Mouse (Mus musculus): ENCODE results near the gene Olfr1412. TPM values are rescaled to one million over a fixed set of nuclear protein-coding genes. Genes with fewer than 3 reads are reported as not detected.

Gene Olfr1412
- polyA plus RNA-seq, 1 experiment = not detected

DNA sequence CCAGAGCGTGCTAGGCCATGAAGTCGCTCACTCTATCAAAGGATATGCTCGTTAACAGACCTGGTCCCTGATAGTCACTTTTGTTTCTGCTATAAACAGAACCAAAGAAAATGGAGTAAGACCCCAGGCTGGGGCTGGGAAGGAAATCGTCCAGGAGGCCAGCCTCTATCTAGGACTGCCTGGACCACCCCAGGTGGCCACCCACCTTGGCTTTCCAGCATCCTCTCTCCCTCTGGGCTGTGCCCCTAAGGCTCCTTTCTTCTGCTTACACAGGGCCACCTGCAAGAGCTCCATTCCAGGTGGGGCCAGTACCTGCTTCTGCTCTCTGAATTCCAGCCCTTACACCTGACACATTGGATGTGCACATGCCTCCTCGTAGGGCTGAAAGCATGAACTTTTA, 46.6 kb downstream of the Olfr1412 start:
- H3K4me1 ChIP-seq (ENCODE audit: control insufficient read depth, insufficient read depth, low read length) = no peaks in the 10 kb centered on the region
- TF ChIP-seq CTCF (IDR thresholded peaks at IDR 0.05; ENCODE audit: borderline replicate concordance, insufficient read depth, low read depth, low read length) = no peak
- no peak for TF ChIP-seq POLR2A (IDR thresholded peaks at IDR 0.05; ENCODE audit: borderline replicate concordance, insufficient read depth, low read length)
- H3K27me3 ChIP-seq (ENCODE audit: control insufficient read depth, insufficient read depth, low read length) = no peaks in the 10 kb centered on the region
- DNase-seq = no peak
- WGBS = 73% methylated on average over 5 of the region's 5 CpGs
- H3K27ac ChIP-seq (ENCODE audit: insufficient read depth, low read length) = no peak overlapping the region
- H3K4me3 ChIP-seq (replicated peaks; ENCODE audit: insufficient read depth, low read depth, low read length) = no peak overlapping the region

DNA sequence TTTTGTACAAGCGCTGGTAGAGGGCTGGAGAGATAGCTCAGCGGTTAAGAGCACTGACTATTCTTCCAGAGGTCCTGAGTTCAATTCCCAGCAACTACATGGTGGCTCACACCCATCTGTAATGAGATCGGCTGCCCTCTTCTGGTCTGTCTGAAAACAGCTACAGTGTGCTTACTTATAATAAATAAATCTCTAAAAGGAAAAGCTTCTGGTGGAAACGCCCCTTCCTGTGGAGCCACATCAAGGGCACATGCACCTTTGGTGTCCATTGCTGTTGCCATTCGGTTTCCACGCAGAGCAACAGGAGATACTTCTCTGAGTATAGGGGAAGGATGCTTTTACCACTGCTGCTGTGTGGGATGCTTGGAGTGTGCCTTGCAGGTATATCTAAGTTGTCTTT, 47.4 kb downstream of the Olfr1412 start:
- no peak for DNase-seq
- Histone ChIP-seq H3K4me1 (ENCODE audit: control insufficient read depth, insufficient read depth, low read length) (peaks cover 2% of the 10 kb centered on the region; the same call in 1 of the 2 replicates), H3K27ac (ENCODE audit: insufficient read depth, low read length) (no peak overlapping the region), H3K27me3 (ENCODE audit: control insufficient read depth, insufficient read depth, low read length) (no peaks in the 10 kb centered on the region), H3K4me3 (replicated peaks; ENCODE audit: insufficient read depth, low read depth, low read length) (no peak overlapping the region)
- WGBS = 67% methylated on average over 6 of the region's 6 CpGs
- TF ChIP-seq CTCF (IDR thresholded peaks at IDR 0.05; ENCODE audit: borderline replicate concordance, insufficient read depth, low read depth, low read length) (no peak), POLR2A (IDR thresholded peaks at IDR 0.05; ENCODE audit: borderline replicate concordance, insufficient read depth, low read length) (no peak)

DNA sequence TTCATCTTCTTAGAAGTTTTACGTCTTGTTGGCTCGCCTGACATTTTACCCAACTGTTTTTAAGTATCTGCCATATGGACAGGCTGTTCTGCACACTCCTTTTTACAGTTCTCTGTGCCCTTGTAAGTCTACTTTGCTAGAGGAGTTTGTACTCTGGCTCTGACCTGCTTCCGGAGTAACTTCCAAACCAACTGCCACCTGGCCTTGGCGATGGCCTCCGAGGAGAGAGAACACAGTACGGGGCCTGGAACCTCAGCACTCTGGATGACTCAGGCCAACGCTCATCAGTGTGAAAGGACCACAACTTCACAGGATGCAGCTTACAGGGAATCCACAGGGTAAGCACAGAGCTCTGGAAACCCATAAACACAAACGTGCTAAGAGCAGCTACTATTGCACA, 48.1 kb downstream of the Olfr1412 start:
- peaks cover 2% of the 10 kb centered on the region; the same call in 1 of the 2 replicates for H3K4me1 ChIP-seq (ENCODE audit: control insufficient read depth, insufficient read depth, low read length)
- no peak for TF ChIP-seq POLR2A (IDR thresholded peaks at IDR 0.05; ENCODE audit: borderline replicate concordance, insufficient read depth, low read length)
- no peak for TF ChIP-seq CTCF (IDR thresholded peaks at IDR 0.05; ENCODE audit: borderline replicate concordance, insufficient read depth, low read depth, low read length)
- no peak for DNase-seq
- H3K4me3 ChIP-seq (replicated peaks; ENCODE audit: insufficient read depth, low read depth, low read length) = no peak overlapping the region
- WGBS = 68% methylated on average over 8 of the region's 8 CpGs
- no peak overlapping the region for H3K27ac ChIP-seq (ENCODE audit: insufficient read depth, low read length)
- H3K27me3 ChIP-seq (ENCODE audit: control insufficient read depth, insufficient read depth, low read length) = no peaks in the 10 kb centered on the region

DNA sequence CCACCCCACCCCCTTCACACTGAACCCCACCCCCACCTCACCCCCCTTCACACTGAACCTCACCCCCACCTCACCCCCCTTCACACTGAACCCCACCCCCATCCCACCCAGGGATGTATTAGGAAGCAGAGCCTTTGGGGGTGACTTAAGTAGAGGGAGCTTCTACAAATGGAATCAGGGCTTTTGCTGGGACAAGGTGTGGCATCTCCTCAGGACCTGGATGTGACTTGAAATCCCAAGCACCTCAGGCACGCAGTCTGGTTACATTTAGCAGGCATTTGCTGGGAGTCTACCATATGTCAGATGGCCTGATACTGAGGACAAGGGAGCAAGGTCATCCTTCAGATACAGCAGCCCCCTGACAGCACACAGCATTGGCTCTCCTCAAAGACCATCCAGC, 49.0 kb downstream of the Olfr1412 start:
- TF ChIP-seq CTCF (IDR thresholded peaks at IDR 0.05; ENCODE audit: borderline replicate concordance, insufficient read depth, low read depth, low read length) = no peak
- TF ChIP-seq POLR2A (IDR thresholded peaks at IDR 0.05; ENCODE audit: borderline replicate concordance, insufficient read depth, low read length) = no peak
- WGBS = 46% methylated on average over 1 of the region's 1 CpGs

DNA sequence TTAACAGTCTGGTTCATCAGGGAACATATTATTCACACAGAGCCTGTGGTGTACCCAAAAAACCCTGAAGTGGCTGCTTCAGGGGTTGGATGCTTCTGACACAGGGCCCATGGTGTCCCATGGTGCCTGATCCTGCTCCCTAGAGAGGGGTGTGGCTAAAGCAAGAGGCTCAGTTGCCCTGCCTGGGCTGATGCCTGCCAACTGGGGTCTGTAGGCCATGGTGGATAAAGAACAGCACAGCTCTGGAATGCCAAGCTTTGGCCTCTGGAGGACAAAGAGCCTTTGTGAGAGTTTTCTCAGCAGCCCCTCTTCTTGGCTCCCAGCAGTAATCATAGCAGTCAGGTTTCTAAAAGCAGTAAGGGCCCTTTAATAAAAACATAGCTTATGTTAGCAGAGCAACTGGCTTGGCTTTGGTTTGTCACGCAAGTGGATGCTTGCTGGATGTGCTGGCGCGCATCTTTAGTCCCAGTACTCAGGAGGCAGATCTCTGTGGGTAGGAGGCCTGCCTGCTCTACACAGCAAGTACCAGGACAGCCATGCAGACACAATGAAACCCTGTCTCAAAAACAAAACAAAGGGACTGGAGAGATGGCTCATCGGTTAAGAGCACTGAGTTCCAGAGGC, 49.5 kb downstream of the Olfr1412 start:
- H3K27ac ChIP-seq (ENCODE audit: insufficient read depth, low read length) = no peak overlapping the region
- TF ChIP-seq CTCF (IDR thresholded peaks at IDR 0.05; ENCODE audit: borderline replicate concordance, insufficient read depth, low read depth, low read length) (no peak), POLR2A (IDR thresholded peaks at IDR 0.05; ENCODE audit: borderline replicate concordance, insufficient read depth, low read length) (no peak)

More for the DNA sequence above, 49.0 kb downstream of the Olfr1412 start:
- H3K4me1 ChIP-seq (ENCODE audit: control insufficient read depth, insufficient read depth, low read length) = peaks cover 2% of the 10 kb centered on the region; the same call in 1 of the 2 replicates
- H3K4me3 ChIP-seq (replicated peaks; ENCODE audit: insufficient read depth, low read depth, low read length) = no peak overlapping the region
- H3K27ac ChIP-seq (ENCODE audit: insufficient read depth, low read length) = no peak overlapping the region
- no peak for DNase-seq
- no peaks in the 10 kb centered on the region for H3K27me3 ChIP-seq (ENCODE audit: control insufficient read depth, insufficient read depth, low read length)

DNA sequence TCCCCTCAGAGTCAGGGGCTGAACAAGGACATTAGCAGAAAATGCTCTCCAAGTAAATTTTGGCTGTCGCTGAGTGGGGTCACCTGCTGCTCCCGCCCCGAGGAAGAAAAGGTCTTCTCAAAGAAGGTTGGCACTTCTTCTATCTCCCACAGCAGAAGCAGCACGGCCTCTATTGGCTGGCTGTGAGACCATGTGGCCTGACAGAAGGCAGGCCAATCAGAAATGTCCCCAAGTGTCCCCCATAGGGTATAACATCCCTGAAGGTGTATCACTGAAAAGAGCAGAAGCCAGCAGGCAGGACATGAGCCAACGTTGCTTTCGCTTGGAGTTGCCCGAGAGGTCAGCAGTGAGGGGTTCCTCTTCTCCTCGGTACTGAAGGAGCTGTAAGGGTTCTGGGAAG, 50.4 kb downstream of the Olfr1412 start:
- H3K27ac ChIP-seq (ENCODE audit: insufficient read depth, low read length) = no peak overlapping the region
- TF ChIP-seq CTCF (IDR thresholded peaks at IDR 0.05; ENCODE audit: borderline replicate concordance, insufficient read depth, low read depth, low read length) (no peak), POLR2A (IDR thresholded peaks at IDR 0.05; ENCODE audit: borderline replicate concordance, insufficient read depth, low read length) (no peak)
- WGBS = 40% methylated on average over 8 of the region's 8 CpGs

More for the DNA sequence above, 49.5 kb downstream of the Olfr1412 start:
- Histone ChIP-seq H3K4me1 (ENCODE audit: control insufficient read depth, insufficient read depth, low read length) (peaks cover 2% of the 10 kb centered on the region; the same call in 1 of the 2 replicates), H3K4me3 (replicated peaks; ENCODE audit: insufficient read depth, low read depth, low read length) (no peak overlapping the region), H3K27me3 (ENCODE audit: control insufficient read depth, insufficient read depth, low read length) (no peaks in the 10 kb centered on the region)
- DNase-seq = no peak
- WGBS = 32% methylated on average over 4 of the region's 4 CpGs

DNA sequence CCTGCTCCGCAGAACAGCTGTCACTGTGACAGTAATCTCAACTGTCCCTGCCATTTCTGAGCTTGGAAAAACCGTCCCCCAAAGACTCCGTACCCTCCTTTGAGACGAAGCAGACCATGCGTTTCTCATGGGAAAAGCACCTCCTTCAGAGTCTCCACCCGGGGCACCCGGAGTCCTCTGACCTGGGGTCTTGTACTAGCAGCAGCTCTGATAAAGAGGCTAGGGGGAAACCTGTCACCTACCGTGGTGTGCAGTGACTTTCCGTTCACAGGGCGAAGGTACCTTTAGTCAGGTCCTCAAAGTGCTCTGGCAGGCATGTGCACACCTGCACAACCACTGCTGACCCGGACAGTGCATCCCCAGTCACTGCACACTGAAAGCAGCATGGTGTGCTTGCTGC, 51.1 kb downstream of the Olfr1412 start:
- Histone ChIP-seq H3K4me1 (ENCODE audit: control insufficient read depth, insufficient read depth, low read length) (peaks cover 8% of the 10 kb centered on the region), H3K27ac (ENCODE audit: insufficient read depth, low read length) (no peak overlapping the region), H3K27me3 (ENCODE audit: control insufficient read depth, insufficient read depth, low read length) (no peaks in the 10 kb centered on the region), H3K4me3 (replicated peaks; ENCODE audit: insufficient read depth, low read depth, low read length) (no peak overlapping the region)
- no peak for DNase-seq
- WGBS = 93% methylated on average over 11 of the region's 11 CpGs
- TF ChIP-seq CTCF (IDR thresholded peaks at IDR 0.05; ENCODE audit: borderline replicate concordance, insufficient read depth, low read depth, low read length) (no peak), POLR2A (IDR thresholded peaks at IDR 0.05; ENCODE audit: borderline replicate concordance, insufficient read depth, low read length) (no peak)

More for the DNA sequence above, 50.4 kb downstream of the Olfr1412 start:
- no peak for DNase-seq
- no peak overlapping the region for H3K4me3 ChIP-seq (replicated peaks; ENCODE audit: insufficient read depth, low read depth, low read length)
- H3K27me3 ChIP-seq (ENCODE audit: control insufficient read depth, insufficient read depth, low read length) = no peaks in the 10 kb centered on the region
- peaks cover 8% of the 10 kb centered on the region for H3K4me1 ChIP-seq (ENCODE audit: control insufficient read depth, insufficient read depth, low read length)

DNA sequence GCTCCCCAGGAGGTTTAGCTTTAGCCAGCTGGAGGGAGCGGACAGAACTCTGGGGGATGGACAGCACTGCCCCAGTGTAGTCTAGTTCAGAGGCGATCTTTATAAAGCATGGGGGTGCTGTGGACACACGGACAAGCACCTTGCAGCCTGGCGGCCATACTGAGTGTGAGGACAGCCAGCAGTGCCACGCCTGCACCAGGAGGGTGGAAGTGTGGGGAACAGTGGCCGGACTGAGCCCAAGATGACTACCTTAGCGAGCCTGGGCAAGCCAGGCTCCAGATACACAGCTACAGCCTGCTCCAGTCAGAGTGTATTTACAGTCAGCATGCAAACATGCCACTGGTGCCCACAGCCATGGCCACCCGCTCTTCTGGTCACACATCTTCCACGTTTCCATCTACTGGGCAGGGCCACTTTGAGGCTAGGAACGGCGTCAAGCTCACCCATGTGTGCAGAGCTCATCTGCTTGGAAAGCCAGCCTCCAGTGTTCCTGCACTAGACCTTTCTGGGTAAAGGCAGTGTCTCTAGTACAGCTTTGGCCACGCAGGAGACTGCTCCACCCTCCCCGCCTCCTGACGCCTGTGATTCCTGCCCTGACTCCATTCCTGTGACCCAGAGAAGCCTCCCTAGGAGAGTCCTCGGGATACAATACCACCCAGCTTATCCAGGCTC, 52.1 kb downstream of the Olfr1412 start:
- Histone ChIP-seq H3K4me3 (replicated peaks; ENCODE audit: insufficient read depth, low read depth, low read length) (no peak overlapping the region), H3K27ac (ENCODE audit: insufficient read depth, low read length) (no peak overlapping the region), H3K4me1 (ENCODE audit: control insufficient read depth, insufficient read depth, low read length) (peaks cover 10% of the 10 kb centered on the region), H3K27me3 (ENCODE audit: control insufficient read depth, insufficient read depth, low read length) (no peaks in the 10 kb centered on the region)
- TF ChIP-seq CTCF (IDR thresholded peaks at IDR 0.05; ENCODE audit: borderline replicate concordance, insufficient read depth, low read depth, low read length) (no peak), POLR2A (IDR thresholded peaks at IDR 0.05; ENCODE audit: borderline replicate concordance, insufficient read depth, low read length) (no peak)
- WGBS = 79% methylated on average over 15 of the region's 15 CpGs
- no peak for DNase-seq
